Mouse (Mus musculus): ENCODE data around the gene Fau.

DNA sequence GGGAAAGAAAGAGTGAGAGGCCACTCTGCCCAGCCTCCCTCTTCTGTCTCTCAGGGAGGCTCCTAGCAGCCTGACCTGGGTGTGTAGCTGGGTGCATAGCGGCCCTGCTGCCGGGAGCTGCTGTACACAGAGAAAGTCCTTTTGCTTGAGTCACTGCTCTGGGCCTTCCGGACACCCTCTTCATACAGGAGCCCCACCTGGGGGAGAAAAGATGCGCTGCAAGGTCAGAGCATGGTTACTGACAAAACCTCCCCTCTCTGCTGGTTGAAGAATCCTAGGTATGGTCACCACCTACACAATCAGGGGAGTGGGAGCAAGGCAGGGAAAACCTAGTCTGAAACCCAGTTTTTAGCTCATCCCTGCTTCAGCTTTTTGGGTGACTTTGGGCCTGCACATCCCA, 11.3 kb downstream of the Fau start:
- TF ChIP-seq CTCF (conservative IDR thresholded peaks at IDR 0.05; ENCODE audit: insufficient read depth, insufficient read length, low read depth, low read length) (no peak), POLR2A (IDR thresholded peaks at IDR 0.05; ENCODE audit: low read depth, low read length) (no peak)

Measured in kidney, adult 2 months (tissue).